Mouse (Mus musculus) right cerebral cortex, adult 18-20 months (tissue): Measurements from ENCODE around the gene Selenos.

Experiments
- DNase-seq: peaks from one replicate; pipeline ENCODE4 v3.0.0; 2022; ENCODE audit warnings: mixed read lengths

Gene Selenos

GRCm38 (mm10) chr7:66120702-66121396 lies 41.4 kb downstream of the Selenos start:
- DNase-seq, result no peak

- no peak for DNase-seq
Observed at GRCm38 (mm10) chr7:66124551-66124968, 45.1 kb downstream of the Selenos start.

GRCm38 (mm10) chr7:66125368-66125767 lies 45.9 kb downstream of the Selenos start:
- no peak for DNase-seq

- DNase-seq, result no peak
Observed at GRCm38 (mm10) chr7:66127951-66128645, 48.6 kb downstream of the Selenos start.

GRCm38 (mm10) chr7:66128857-66129256 lies 49.4 kb downstream of the Selenos start:
- no peak for DNase-seq

GRCm38 (mm10) chr7:66130296-66130695 lies 50.8 kb downstream of the Selenos start:
- DNase-seq, result no peak

DNA sequence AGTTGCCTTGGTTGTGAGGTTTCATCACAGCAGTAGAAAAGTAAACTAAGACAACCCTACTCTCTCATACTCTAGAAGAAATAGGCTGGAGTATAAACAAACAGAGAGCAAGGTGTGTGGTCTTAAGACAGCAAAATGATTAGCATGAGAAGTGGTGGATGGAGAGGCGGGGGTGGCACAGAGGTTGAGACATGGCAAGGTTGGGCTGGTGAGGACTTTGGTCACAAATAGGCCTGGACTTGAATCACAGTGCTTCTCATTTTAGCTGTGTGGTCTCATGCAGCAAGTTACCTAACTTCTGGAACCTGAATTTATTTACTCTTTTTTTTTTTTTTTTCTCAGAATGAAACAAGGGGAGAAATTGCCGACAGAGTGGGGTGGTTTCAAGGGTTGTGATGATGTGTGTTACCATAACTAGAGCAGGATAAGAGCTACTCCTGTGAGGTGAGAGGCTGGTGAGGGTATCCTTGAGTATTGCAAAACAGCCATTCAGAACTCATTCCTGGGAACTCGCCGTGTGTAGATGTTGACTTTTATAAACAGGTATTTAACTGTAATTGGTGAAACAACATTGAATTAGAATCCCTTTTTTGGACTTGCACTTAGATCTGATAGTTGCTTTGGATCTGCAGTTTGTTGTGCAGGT lies 52.5 kb downstream of the Selenos start:
- no peak for DNase-seq

DNA sequence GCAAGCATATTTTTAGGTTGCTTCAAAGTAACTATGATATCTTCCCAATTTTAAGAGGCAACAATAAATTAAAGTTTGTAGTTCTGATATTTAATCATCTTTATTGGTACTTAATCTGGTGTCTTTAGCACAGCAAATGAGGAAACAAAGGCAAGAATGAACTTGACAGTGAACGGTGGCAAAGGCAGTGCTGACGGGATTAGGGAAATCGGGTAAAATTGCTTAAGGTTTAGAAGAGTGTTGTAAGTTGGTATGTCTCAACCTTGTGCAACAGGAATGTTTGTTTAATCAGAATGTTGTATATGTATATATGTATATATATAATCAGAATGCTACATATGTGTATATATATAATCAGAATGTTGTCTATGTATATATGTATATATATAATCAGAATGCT lies 54.7 kb downstream of the Selenos start:
- DNase-seq, result no peak

DNA sequence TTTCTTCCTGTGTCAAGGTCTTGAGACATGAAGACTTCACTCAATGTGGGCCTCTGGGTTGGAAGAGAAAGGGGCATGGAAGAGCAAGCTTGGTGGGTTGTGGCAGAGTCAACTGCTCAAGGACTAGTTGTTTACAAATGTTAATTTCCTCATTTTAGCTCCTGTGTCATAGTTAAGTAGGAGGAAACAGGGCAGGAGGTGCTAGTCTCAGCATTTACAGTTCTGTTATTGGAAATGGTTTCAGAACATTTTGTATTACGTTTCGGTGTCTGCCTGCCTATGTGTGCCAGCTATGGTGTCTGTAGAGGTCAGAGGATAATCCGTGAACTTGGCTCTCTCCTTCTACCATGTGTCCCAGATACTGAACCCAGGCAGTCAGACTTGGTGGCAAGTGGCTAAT lies 56.2 kb downstream of the Selenos start:
- no peak for DNase-seq

DNA sequence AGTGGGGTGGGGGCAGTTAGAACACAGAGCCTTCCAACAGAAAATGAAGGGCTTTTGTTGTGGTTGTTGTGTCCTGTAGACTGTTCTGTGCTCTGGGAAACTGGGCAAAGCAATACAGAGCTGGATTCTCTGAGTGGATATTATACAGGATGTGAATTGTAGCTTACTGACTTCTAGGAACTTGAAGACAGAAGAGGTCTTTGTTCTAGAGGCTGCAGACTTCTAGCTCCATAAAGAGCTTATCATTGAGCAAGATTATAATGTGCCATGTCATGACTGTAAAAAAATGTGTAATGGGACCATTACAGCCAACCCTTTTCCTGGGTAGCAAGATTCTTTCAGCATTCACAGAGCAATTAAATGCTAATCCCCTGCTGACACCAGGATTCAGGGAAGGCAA lies 56.7 kb downstream of the Selenos start:
- no peak for DNase-seq

- DNase-seq, result no peak
Observed at GRCm38 (mm10) chr7:66137309-66137708, 57.9 kb downstream of the Selenos start.

DNA sequence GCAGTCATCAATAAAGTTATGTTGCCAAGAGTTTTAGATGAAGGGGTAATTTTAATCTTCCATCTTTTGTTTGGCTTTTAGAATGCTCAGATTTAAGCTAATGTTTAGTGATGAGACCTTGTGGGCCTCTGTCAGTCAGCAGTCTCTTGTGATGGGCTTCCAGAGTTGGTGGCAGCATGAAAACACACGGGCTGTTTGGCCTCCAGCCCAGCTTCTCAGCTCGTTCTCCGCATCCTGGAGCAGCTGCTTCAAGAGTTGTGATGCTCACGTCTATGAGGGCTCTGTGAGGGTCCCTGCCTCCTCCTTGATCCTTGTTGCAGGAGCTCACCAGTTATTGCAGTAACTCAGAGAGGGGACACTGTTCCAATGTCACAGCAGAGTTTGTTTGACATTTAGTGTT lies 58.9 kb downstream of the Selenos start:
- DNase-seq, result no peak

GRCm38 (mm10) chr7:66138878-66139277 lies 59.4 kb downstream of the Selenos start:
- DNase-seq, result no peak
